8 mouse cellular contexts compared by ENCODE assay signal in genomic region chr11:69016755-69017154, GRCm38 (mm10). TPM values are rescaled to one million over a fixed set of nuclear protein-coding genes. Genes with fewer than 3 reads are reported as not detected.
A peak's percentile ranks its signal among the peaks of the same experiment; 100 is the strongest.
DNase-seq lines count a peak whose midpoint lies in the region; ATAC-seq lines count a peak whose summit lies in the region.

No protein-coding gene starts in this region.

- no peaks in the 10 kb centered on the region for H3K27me3 ChIP-seq in megakaryocyte, embryonic 14.5 days (replicated peaks)
- H3K27me3 ChIP-seq in forebrain, embryonic 10.5 days (ENCODE audit: poor library complexity, severe bottlenecking), result no peaks in the 10 kb centered on the region
- no peaks in the 10 kb centered on the region for H3K27me3 ChIP-seq in limb, embryonic 12.5 days
- no peaks in the 10 kb centered on the region for H3K27me3 ChIP-seq in stomach, embryonic 14.5 days (ENCODE audit: control insufficient read depth, insufficient read depth, low read length)

- peak overlapping the region; percentile 65 for H3K4me2 ChIP-seq in limb, embryonic 12.5 days
- peak overlapping the region; percentile 80 for H3K4me2 ChIP-seq in stomach, embryonic 14.5 days (replicated peaks; ENCODE audit: low read depth, low read length)

- peaks cover 36% of the 10 kb centered on the region for H3K4me1 ChIP-seq in megakaryocyte, embryonic 14.5 days
- peaks cover 26% of the 10 kb centered on the region for H3K4me1 ChIP-seq in forebrain, embryonic 10.5 days
- H3K4me1 ChIP-seq in limb, embryonic 12.5 days (replicated peaks), result peaks cover 8% of the 10 kb centered on the region
- peaks cover 5% of the 10 kb centered on the region; the same call in 1 of the 2 replicates for H3K4me1 ChIP-seq in stomach, embryonic 14.5 days (ENCODE audit: control insufficient read depth, insufficient read depth, low read length)

- WGBS in forebrain, embryonic 10.5 days, result 63% methylated on average over 3 of the region's 3 CpGs
- 69% methylated on average over 3 of the region's 3 CpGs for WGBS in limb, embryonic 12.5 days
- 60% methylated on average over 3 of the region's 3 CpGs for WGBS in stomach, embryonic 14.5 days

- H3K9me3 ChIP-seq in megakaryocyte, embryonic 14.5 days, result no peaks in the 10 kb centered on the region
- H3K9me3 ChIP-seq in forebrain, embryonic 10.5 days, result no peaks in the 10 kb centered on the region
- H3K9me3 ChIP-seq in limb, embryonic 12.5 days, result no peaks in the 10 kb centered on the region
- H3K9me3 ChIP-seq in stomach, embryonic 14.5 days (ENCODE audit: control insufficient read depth, low read depth, low read length), result no peaks in the 10 kb centered on the region

- peak overlapping the region; percentile 96 for H3K27ac ChIP-seq in forebrain, embryonic 10.5 days
- H3K27ac ChIP-seq in limb, embryonic 12.5 days, result no peak overlapping the region
- H3K27ac ChIP-seq in stomach, embryonic 14.5 days (ENCODE audit: low read length), result peak overlapping the region; percentile 86; the same call in 1 of the 2 replicates

- no peak for DNase-seq in forebrain, embryonic 10.5 days (ENCODE audit: extremely low spot score, low spot score)
- DNase-seq in retina, embryonic 14.5 days (ENCODE audit: low spot score), result no peak
- no peak for DNase-seq in cerebellum, postnatal 10 days
- DNase-seq in gastrocnemius, adult 18-20 months (ENCODE audit: low spot score), result no peak

- ATAC-seq in megakaryocyte, adult 5-6 weeks (ENCODE audit: poor library complexity, severe bottlenecking), result no peak
- ATAC-seq in limb, embryonic 12.5 days (ENCODE audit: insufficient number of reproducible peaks, insufficient read depth, low FRiP score, low TSS enrichment, low read depth), result no peak
- no peak for ATAC-seq in stomach, embryonic 14.5 days (ENCODE audit: insufficient number of reproducible peaks, insufficient read depth, low FRiP score, low read depth)

- H3K4me3 ChIP-seq in megakaryocyte, embryonic 14.5 days (replicated peaks), result peak overlapping the region; percentile 96
- H3K4me3 ChIP-seq in forebrain, embryonic 10.5 days, result peak overlapping the region; percentile 71
- peak overlapping the region; percentile 64 for H3K4me3 ChIP-seq in limb, embryonic 12.5 days (replicated peaks)
- peak overlapping the region; percentile 55 for H3K4me3 ChIP-seq in stomach, embryonic 14.5 days (ENCODE audit: low read depth, low read length)

- H3K36me3 ChIP-seq in megakaryocyte, embryonic 14.5 days (replicated peaks; ENCODE audit: low read length), result peaks cover 10% of the 10 kb centered on the region
- H3K36me3 ChIP-seq in forebrain, embryonic 10.5 days (replicated peaks), result peaks cover 13% of the 10 kb centered on the region
- peaks cover 14% of the 10 kb centered on the region for H3K36me3 ChIP-seq in limb, embryonic 12.5 days
- peaks cover 10% of the 10 kb centered on the region for H3K36me3 ChIP-seq in stomach, embryonic 14.5 days (ENCODE audit: control insufficient read depth, insufficient read depth, low read length)

- H3K9ac ChIP-seq in limb, embryonic 12.5 days (replicated peaks), result peak overlapping the region; percentile 80
- peak overlapping the region; percentile 69 for H3K9ac ChIP-seq in stomach, embryonic 14.5 days (replicated peaks; ENCODE audit: low read depth, low read length)

RNA-seq across cellular contexts. Expression of gene Ctc1, which starts 1.0 kb away (rescaled TPM):
- 21.0 and 56.5 TPM in 2 replicates for polyA plus RNA-seq in megakaryocyte, embryonic 14.5 days (2012; ENCODE audit: insufficient read depth, low replicate concordance)
- 28.0 and 34.5 TPM in 2 replicates for total RNA-seq in megakaryocyte, adult 5-6 weeks (2015)
- total RNA-seq in megakaryocyte, adult 5-6 weeks (2017), result 15.8 and 20.5 TPM in 2 replicates
- 79.6 and 86.1 TPM in 2 replicates for polyA plus RNA-seq in forebrain, embryonic 10.5 days (2016; fragmentation: Nextera tagmentation; extraction: Ambion mirVana)
- polyA plus RNA-seq in limb, embryonic 12.5 days (2016; fragmentation: Nextera tagmentation; extraction: Ambion mirVana), result 70.5 and 73.8 TPM in 2 replicates
- 45.0 and 47.3 TPM in 2 replicates for polyA plus RNA-seq in stomach, embryonic 14.5 days (2014; fragmentation: Nextera tagmentation; extraction: Ambion mirVana)
- total RNA-seq in gastrocnemius, adult 18-20 months (2021), result 1 to 10 TPM; 9.4 to 9.5 TPM

RNA-seq across cellular contexts. Expression of gene Pfas, which starts 8.5 kb away (rescaled TPM):
- 1.9 and 5.5 TPM in 2 replicates for polyA plus RNA-seq in megakaryocyte, embryonic 14.5 days (2012; ENCODE audit: insufficient read depth, low replicate concordance)
- 7.3 and 10.3 TPM in 2 replicates for total RNA-seq in megakaryocyte, adult 5-6 weeks (2015)
- total RNA-seq in megakaryocyte, adult 5-6 weeks (2017), result 7.4 and 10.4 TPM in 2 replicates
- 70.5 and 72.8 TPM in 2 replicates for polyA plus RNA-seq in forebrain, embryonic 10.5 days (2016; fragmentation: Nextera tagmentation; extraction: Ambion mirVana)
- polyA plus RNA-seq in limb, embryonic 12.5 days (2016; fragmentation: Nextera tagmentation; extraction: Ambion mirVana), result 45.7 and 48.5 TPM in 2 replicates
- 31.8 and 36.6 TPM in 2 replicates for polyA plus RNA-seq in stomach, embryonic 14.5 days (2014; fragmentation: Nextera tagmentation; extraction: Ambion mirVana)
- 1 to 10 TPM; 7.0 to 9.6 TPM for total RNA-seq in gastrocnemius, adult 18-20 months (2021)

RNA-seq across cellular contexts. Expression of gene Aurkb, which starts 28.7 kb away (rescaled TPM):
- polyA plus RNA-seq in megakaryocyte, embryonic 14.5 days (2012; ENCODE audit: insufficient read depth, low replicate concordance), result 41.3 and 65.2 TPM in 2 replicates
- 105 and 116 TPM in 2 replicates for total RNA-seq in megakaryocyte, adult 5-6 weeks (2015)
- total RNA-seq in megakaryocyte, adult 5-6 weeks (2017), result 116 and 125 TPM in 2 replicates
- polyA plus RNA-seq in forebrain, embryonic 10.5 days (2016; fragmentation: Nextera tagmentation; extraction: Ambion mirVana), result 227 and 236 TPM in 2 replicates
- 169 and 171 TPM in 2 replicates for polyA plus RNA-seq in limb, embryonic 12.5 days (2016; fragmentation: Nextera tagmentation; extraction: Ambion mirVana)
- 147 and 153 TPM in 2 replicates for polyA plus RNA-seq in stomach, embryonic 14.5 days (2014; fragmentation: Nextera tagmentation; extraction: Ambion mirVana)
- total RNA-seq in gastrocnemius, adult 18-20 months (2021), result not detected

RNA-seq across cellular contexts. Expression of gene Rangrf, which starts 41.8 kb away (rescaled TPM):
- 3.1 and 6.1 TPM in 2 replicates for polyA plus RNA-seq in megakaryocyte, embryonic 14.5 days (2012; ENCODE audit: insufficient read depth, low replicate concordance)
- total RNA-seq in megakaryocyte, adult 5-6 weeks (2015), result 10.2 and 13.1 TPM in 2 replicates
- total RNA-seq in megakaryocyte, adult 5-6 weeks (2017), result 4.7 and 6.8 TPM in 2 replicates
- 90.7 and 97.5 TPM in 2 replicates for polyA plus RNA-seq in forebrain, embryonic 10.5 days (2016; fragmentation: Nextera tagmentation; extraction: Ambion mirVana)
- 64.6 and 69.6 TPM in 2 replicates for polyA plus RNA-seq in limb, embryonic 12.5 days (2016; fragmentation: Nextera tagmentation; extraction: Ambion mirVana)
- polyA plus RNA-seq in stomach, embryonic 14.5 days (2014; fragmentation: Nextera tagmentation; extraction: Ambion mirVana), result 58.9 and 63.6 TPM in 2 replicates
- total RNA-seq in gastrocnemius, adult 18-20 months (2021), result 10 to 100 TPM; 59.5 to 62.4 TPM

RNA-seq across cellular contexts. Expression of gene Borcs6, which starts 42.8 kb away (rescaled TPM):
- polyA plus RNA-seq in megakaryocyte, embryonic 14.5 days (2012; ENCODE audit: insufficient read depth, low replicate concordance), result 60.9 and 88.1 TPM in 2 replicates
- 18.8 and 20.5 TPM in 2 replicates for total RNA-seq in megakaryocyte, adult 5-6 weeks (2015)
- 17.7 and 20.2 TPM in 2 replicates for total RNA-seq in megakaryocyte, adult 5-6 weeks (2017)
- 3.8 and 4.1 TPM in 2 replicates for polyA plus RNA-seq in forebrain, embryonic 10.5 days (2016; fragmentation: Nextera tagmentation; extraction: Ambion mirVana)
- polyA plus RNA-seq in limb, embryonic 12.5 days (2016; fragmentation: Nextera tagmentation; extraction: Ambion mirVana), result 9.2 and 10.0 TPM in 2 replicates
- 9.2 and 11.0 TPM in 2 replicates for polyA plus RNA-seq in stomach, embryonic 14.5 days (2014; fragmentation: Nextera tagmentation; extraction: Ambion mirVana)
- 10 to 100 TPM; 20.0 to 23.5 TPM for total RNA-seq in gastrocnemius, adult 18-20 months (2021)
